Mouse (Mus musculus) neural tube, embryonic 15.5 days (tissue): Measurements from ENCODE around the gene Ebf1. TPM values are rescaled to one million over a fixed set of nuclear protein-coding genes. Genes with fewer than 3 reads are reported as not detected.

ENCODE experiments used
- ATAC-seq: fragments of 200-750 bp; cut with Nextera tagmentation; 2 replicates; pipeline ENCODE4 v1.8.0; 2017; ENCODE audit warnings: mild to moderate bottlenecking, moderate TSS enrichment, moderate library complexity; ENCODE audit not compliant: low FRiP score
- H3K27ac ChIP-seq: fragments of 300-500 bp; sonication (generic); replicated peaks from 2 replicates; pipeline ENCODE4 v1.5.1; 2015; ENCODE audit warnings: mild to moderate bottlenecking, inconsistent platforms
- H3K27me3 ChIP-seq: fragments of 300-500 bp; sonication (generic); replicated peaks from 2 replicates; pipeline ENCODE4 v1.6.1; 2015; ENCODE audit warnings: inconsistent platforms
- H3K36me3 ChIP-seq: fragments of 300-500 bp; sonication (generic); 2 replicates; pipeline ENCODE4 v1.6.1; 2015; ENCODE audit warnings: inconsistent platforms
- H3K4me1 ChIP-seq: fragments of 300-500 bp; sonication (generic); 2 replicates; pipeline ENCODE4 v1.6.1; 2015; ENCODE audit warnings: inconsistent platforms
- H3K4me2 ChIP-seq: fragments of 300-500 bp; sonication (generic); 2 replicates; pipeline ENCODE4 v1.6.1; 2015; ENCODE audit warnings: inconsistent platforms, mild to moderate bottlenecking, moderate library complexity
- H3K4me3 ChIP-seq: fragments of 300-500 bp; sonication (generic); replicated peaks from 2 replicates; pipeline ENCODE4 v1.5.1; 2015; ENCODE audit warnings: mild to moderate bottlenecking, inconsistent platforms
- H3K9ac ChIP-seq: fragments of 300-500 bp; sonication (generic); replicated peaks from 2 replicates; pipeline ENCODE4 v1.6.1; 2015; ENCODE audit warnings: mild to moderate bottlenecking, inconsistent platforms
- H3K9me3 ChIP-seq: fragments of 300-500 bp; sonication (generic); replicated peaks from 2 replicates; pipeline ENCODE4 v1.6.1; 2016; ENCODE audit warnings: inconsistent platforms
- WGBS: fragments of 180-500 bp; shearing (Covaris S2); methylation state at CpG from one replicate; pipeline ENCODE4 v1.1.7; 2015; ENCODE audit warnings: mixed read lengths; 5-methylcytosine and 5-hydroxymethylcytosine counted together
- polyA plus RNA-seq: library from polyadenylated mRNA; unstranded; fragments of >200 nt; fragmentation: Nextera tagmentation; extraction: Ambion mirVana; gene quantifications from 2 replicates; pipeline ENCODE4 v1.2.1, GENCODE M21; 2015

The Ebf1 gene
- polyA plus RNA-seq, 1 experiment from 2014 or later = 168 TPM

- Histone ChIP-seq H3K9me3 (no peaks in the 10 kb centered on the region), H3K27me3 (no peaks in the 10 kb centered on the region)
- 40% methylated on average over 6 of the region's 6 CpGs for WGBS
Measured at GRCm38 (mm10) chr11:44634552-44635193, 17.6 kb downstream of the Ebf1 start.

GRCm38 (mm10) chr11:44636241-44636640 lies 19.1 kb downstream of the Ebf1 start:
- H3K4me2 ChIP-seq = no peak overlapping the region
- no peak overlapping the region for H3K27ac ChIP-seq
- no peak for ATAC-seq
- H3K9me3 ChIP-seq = no peaks in the 10 kb centered on the region
- peaks cover 41% of the 10 kb centered on the region for H3K4me1 ChIP-seq
- no peaks in the 10 kb centered on the region for H3K36me3 ChIP-seq
- WGBS = 79% methylated on average over 1 of the region's 1 CpGs
- H3K27me3 ChIP-seq = no peaks in the 10 kb centered on the region
- H3K4me3 ChIP-seq = no peak overlapping the region
- no peak overlapping the region for H3K9ac ChIP-seq

More at GRCm38 (mm10) chr11:44634552-44635193, 17.6 kb downstream of the Ebf1 start:
- H3K27ac ChIP-seq = peak overlapping the region; percentile 37; the same call in 1 of the 2 replicates
- H3K36me3 ChIP-seq = no peaks in the 10 kb centered on the region
- no peak overlapping the region for H3K9ac ChIP-seq
- ATAC-seq = no peak; the same call in 1 of the 2 replicates
- H3K4me2 ChIP-seq = no peak overlapping the region
- peaks cover 40% of the 10 kb centered on the region for H3K4me1 ChIP-seq
- H3K4me3 ChIP-seq = no peak overlapping the region

DNA sequence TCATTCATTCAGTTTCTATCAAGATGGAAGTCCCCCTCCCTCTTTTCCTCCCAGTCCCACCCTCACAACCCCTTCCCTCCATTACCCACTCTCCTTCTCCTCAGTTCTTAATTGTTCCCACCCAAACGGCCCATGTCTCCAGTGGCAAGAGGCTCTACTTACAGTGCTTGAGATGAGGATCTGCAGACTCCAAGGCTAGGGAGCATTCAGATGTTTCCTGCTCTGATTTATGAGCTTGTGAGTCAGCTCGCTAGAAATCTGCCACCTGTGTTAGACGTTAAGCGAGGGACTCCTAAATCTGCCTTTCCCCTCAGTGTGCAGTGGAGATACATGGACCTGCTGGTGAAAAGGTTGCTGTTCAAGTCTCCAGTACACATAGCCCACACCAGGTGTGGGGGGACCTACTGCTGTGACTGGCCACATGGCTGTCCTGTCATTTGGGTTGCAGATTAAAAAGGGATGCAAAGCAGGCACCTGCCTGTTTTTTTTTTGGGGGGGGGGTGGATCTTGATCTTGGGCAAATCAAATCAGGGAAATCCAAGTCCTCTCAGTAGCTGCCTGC lies 21.2 kb downstream of the Ebf1 start:
- Histone ChIP-seq H3K27ac (no peak overlapping the region), H3K4me2 (no peak overlapping the region)
- no peak; the same call in 1 of the 2 replicates for ATAC-seq

GRCm38 (mm10) chr11:44641496-44641895 lies 24.4 kb downstream of the Ebf1 start:
- Histone ChIP-seq H3K4me2 (no peak overlapping the region), H3K36me3 (no peaks in the 10 kb centered on the region), H3K27ac (no peak overlapping the region), H3K4me1 (peaks cover 34% of the 10 kb centered on the region), H3K9ac (no peak overlapping the region), H3K9me3 (no peaks in the 10 kb centered on the region), H3K4me3 (no peak overlapping the region), H3K27me3 (no peaks in the 10 kb centered on the region)
- no peak for ATAC-seq
- WGBS = 62% methylated on average over 2 of the region's 2 CpGs

More for the DNA sequence above, 21.2 kb downstream of the Ebf1 start:
- no peak overlapping the region for H3K4me3 ChIP-seq
- no peaks in the 10 kb centered on the region for H3K27me3 ChIP-seq
- no peaks in the 10 kb centered on the region for H3K36me3 ChIP-seq
- H3K4me1 ChIP-seq = peaks cover 38% of the 10 kb centered on the region
- no peaks in the 10 kb centered on the region for H3K9me3 ChIP-seq
- WGBS = 27% methylated on average over 4 of the region's 4 CpGs
- H3K9ac ChIP-seq = no peak overlapping the region

DNA sequence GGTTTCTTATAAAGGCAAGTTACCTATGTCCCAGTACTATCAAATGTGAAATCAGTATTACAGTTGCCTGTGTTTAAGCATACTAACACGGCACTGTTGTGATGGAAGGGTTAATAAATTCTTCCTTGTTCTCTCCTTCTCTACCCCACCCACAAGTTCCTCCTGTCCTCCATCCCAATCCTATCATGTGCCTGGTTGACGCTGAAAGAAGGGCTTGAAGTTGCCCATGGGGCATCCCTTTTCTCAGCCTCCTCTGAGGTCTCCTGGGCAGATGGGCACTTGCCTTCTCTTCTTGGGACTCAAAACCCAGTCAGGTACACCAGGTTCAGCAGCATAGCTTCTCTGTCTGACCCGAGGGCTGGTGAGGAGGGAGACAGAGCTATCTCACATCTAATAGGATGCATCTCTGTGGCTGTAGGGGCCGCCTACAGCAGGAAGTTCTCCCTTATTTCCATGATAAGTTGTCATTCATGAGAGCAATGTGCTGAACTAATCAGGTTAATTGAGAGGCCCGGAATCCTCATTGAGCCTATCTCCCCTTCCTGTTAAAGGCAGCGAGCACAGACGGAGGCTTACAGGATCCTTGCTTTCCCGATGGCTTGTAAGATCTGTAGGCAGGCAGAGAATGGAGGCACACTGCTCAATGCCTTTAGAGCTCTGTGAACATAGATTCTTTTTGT lies 37.4 kb downstream of the Ebf1 start:
- Histone ChIP-seq H3K27ac (no peak overlapping the region), H3K9ac (no peak overlapping the region), H3K4me2 (no peak overlapping the region), H3K4me3 (no peak overlapping the region), H3K27me3 (no peaks in the 10 kb centered on the region), H3K36me3 (no peaks in the 10 kb centered on the region), H3K4me1 (peaks cover 40% of the 10 kb centered on the region), H3K9me3 (no peaks in the 10 kb centered on the region)
- WGBS = 43% methylated on average over 8 of the region's 8 CpGs
- ATAC-seq = 0 out of 2 replicates have a peak, but pooled peaks have one; percentile 33

- no peak for ATAC-seq
- Histone ChIP-seq H3K27ac (no peak overlapping the region), H3K27me3 (no peaks in the 10 kb centered on the region), H3K9ac (no peak overlapping the region), H3K36me3 (no peaks in the 10 kb centered on the region), H3K4me1 (peaks cover 40% of the 10 kb centered on the region), H3K4me3 (no peak overlapping the region), H3K4me2 (no peak overlapping the region), H3K9me3 (no peaks in the 10 kb centered on the region)
- WGBS = 28% methylated on average over 5 of the region's 5 CpGs
Measured at GRCm38 (mm10) chr11:44655468-44655867, 38.4 kb downstream of the Ebf1 start.

DNA sequence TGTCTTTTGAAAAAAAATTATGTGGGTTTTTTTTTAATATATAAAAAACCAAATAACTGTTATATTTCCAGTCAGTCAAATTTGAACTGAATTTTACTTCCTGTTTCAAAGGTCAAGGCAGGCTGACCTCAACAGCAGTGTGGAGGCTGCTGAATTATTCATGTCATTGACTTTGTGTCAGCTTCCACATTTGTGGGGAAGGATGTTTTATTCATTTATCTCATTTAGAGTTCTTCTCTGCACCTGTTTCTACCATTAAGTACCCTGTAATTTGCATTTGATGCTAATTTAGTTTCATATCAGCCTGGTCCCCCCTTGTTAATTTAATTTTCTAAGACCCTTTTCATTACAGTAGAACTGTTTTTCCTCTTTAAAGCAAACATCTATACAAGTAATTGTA lies 39.8 kb downstream of the Ebf1 start:
- H3K4me1 ChIP-seq = peaks cover 50% of the 10 kb centered on the region
- no peaks in the 10 kb centered on the region for H3K9me3 ChIP-seq
- ATAC-seq = no peak
- no peak overlapping the region for H3K4me2 ChIP-seq
- H3K9ac ChIP-seq = no peak overlapping the region
- no peak overlapping the region for H3K4me3 ChIP-seq
- no peaks in the 10 kb centered on the region for H3K27me3 ChIP-seq
- no peak overlapping the region for H3K27ac ChIP-seq
- no peaks in the 10 kb centered on the region for H3K36me3 ChIP-seq

- ATAC-seq = no peak
- Histone ChIP-seq H3K27me3 (no peaks in the 10 kb centered on the region), H3K4me2 (no peak overlapping the region), H3K36me3 (no peaks in the 10 kb centered on the region), H3K9ac (no peak overlapping the region), H3K4me1 (peaks cover 54% of the 10 kb centered on the region), H3K27ac (peak overlapping the region; percentile 41), H3K9me3 (no peaks in the 10 kb centered on the region), H3K4me3 (no peak overlapping the region)
- WGBS = 25% methylated on average over 6 of the region's 6 CpGs
Measured at GRCm38 (mm10) chr11:44657833-44658395, 40.8 kb downstream of the Ebf1 start.

GRCm38 (mm10) chr11:44661875-44662274 lies 44.8 kb downstream of the Ebf1 start:
- 87% methylated on average over 5 of the region's 5 CpGs for WGBS

DNA sequence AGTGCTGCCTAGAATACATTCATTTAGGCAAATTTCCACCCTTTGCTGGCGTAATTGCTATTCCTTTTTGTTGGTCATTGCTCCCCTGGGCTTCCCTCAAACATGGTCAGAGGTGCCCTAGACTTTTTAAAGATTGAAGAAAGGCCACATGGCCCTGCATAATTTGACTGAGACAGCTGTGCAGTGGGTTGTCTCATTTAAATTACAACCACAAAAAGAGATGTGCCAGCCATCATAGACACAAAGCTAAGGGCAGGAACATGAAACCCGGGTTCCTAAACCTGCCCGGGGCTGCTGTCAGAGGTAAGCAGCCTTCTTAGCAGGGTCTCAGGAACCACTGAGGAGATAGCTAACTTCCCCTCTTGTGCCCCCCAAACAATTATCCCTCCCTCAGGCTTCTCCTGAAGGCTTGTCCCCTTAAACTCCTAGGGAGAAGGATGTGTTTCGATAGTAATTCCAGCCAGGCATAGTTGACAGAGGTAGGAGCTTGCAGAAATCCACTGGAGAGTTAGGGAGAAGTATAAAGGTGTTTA lies 46.6 kb downstream of the Ebf1 start:
- Histone ChIP-seq H3K27me3 (no peaks in the 10 kb centered on the region), H3K4me2 (no peak overlapping the region), H3K9ac (no peak overlapping the region), H3K36me3 (no peaks in the 10 kb centered on the region), H3K4me1 (peaks cover 55% of the 10 kb centered on the region), H3K4me3 (no peak overlapping the region), H3K9me3 (no peaks in the 10 kb centered on the region), H3K27ac (no peak overlapping the region)
- 33% methylated on average over 4 of the region's 4 CpGs for WGBS
- no peak for ATAC-seq

More at GRCm38 (mm10) chr11:44661875-44662274, 44.8 kb downstream of the Ebf1 start:
- Histone ChIP-seq H3K36me3 (no peaks in the 10 kb centered on the region), H3K4me1 (peaks cover 64% of the 10 kb centered on the region), H3K27me3 (no peaks in the 10 kb centered on the region), H3K4me3 (no peak overlapping the region), H3K9me3 (no peaks in the 10 kb centered on the region), H3K4me2 (no peak overlapping the region), H3K27ac (no peak overlapping the region), H3K9ac (no peak overlapping the region)
- ATAC-seq = no peak

DNA sequence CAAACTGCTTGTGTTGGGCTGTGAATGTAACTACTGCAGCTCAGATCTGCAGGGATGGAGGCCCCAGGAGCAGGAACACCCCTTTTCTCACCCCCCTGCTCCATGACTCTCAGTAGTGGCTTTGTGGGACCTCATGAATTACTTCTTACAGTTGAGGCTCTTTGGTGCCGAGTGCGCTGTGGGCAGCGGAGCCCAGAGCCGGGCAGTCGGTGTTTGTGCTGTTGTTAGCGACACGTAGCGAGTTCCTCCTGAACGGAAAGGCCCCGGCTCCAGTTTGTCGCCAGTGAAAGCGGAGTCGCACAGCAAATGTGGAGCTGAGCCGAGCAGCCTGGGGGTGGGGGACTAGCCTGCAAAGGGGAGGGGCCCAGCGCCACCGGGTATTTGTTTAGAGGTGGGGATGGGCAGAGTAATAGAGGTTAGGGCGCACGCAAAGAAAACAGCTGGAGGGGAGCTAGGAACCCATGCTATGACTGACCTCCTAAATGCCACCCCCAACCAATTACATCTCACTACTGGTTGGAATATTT lies 48.1 kb downstream of the Ebf1 start:
- H3K9me3 ChIP-seq = no peaks in the 10 kb centered on the region
- H3K9ac ChIP-seq = peak overlapping the region; percentile 36
- H3K27ac ChIP-seq = peak overlapping the region; percentile 59
- peaks cover 55% of the 10 kb centered on the region for H3K4me1 ChIP-seq
- 1% methylated on average over 18 of the region's 18 CpGs for WGBS
- H3K4me3 ChIP-seq = peak overlapping the region; percentile 18
- peak; percentile 61; the same call in 1 of the 2 replicates for ATAC-seq
- H3K36me3 ChIP-seq = no peaks in the 10 kb centered on the region
- no peaks in the 10 kb centered on the region for H3K27me3 ChIP-seq
- H3K4me2 ChIP-seq = peak overlapping the region; percentile 58
